Mouse (Mus musculus) midbrain, embryonic 15.5 days (tissue): ENCODE data around the gene Olfr891. TPM values are rescaled to one million over a fixed set of nuclear protein-coding genes. Genes with fewer than 3 reads are reported as not detected.
"Not testable (repeated sequence)": the region's sequence is repeated elsewhere in the genome, so short reads cannot be mapped to it uniquely, and the experiment has no call there.

ENCODE experiments used
- ATAC-seq: fragments of 200-750 bp; cut with Nextera tagmentation; replicated peaks from 2 replicates; pipeline ENCODE4 v1.8.0; 2017; ENCODE audit warnings: moderate TSS enrichment
- H3K27ac ChIP-seq: fragments of 300-500 bp; sonication (generic); 2 replicates; pipeline ENCODE4 v1.5.1; 2015; ENCODE audit warnings: mild to moderate bottlenecking, inconsistent platforms
- H3K27me3 ChIP-seq: fragments of 300-500 bp; sonication (generic); replicated peaks from 2 replicates; pipeline ENCODE4 v1.6.1; 2015; ENCODE audit warnings: inconsistent platforms
- H3K36me3 ChIP-seq: fragments of 300-500 bp; sonication (generic); replicated peaks from 2 replicates; pipeline ENCODE4 v1.6.1; 2015; ENCODE audit warnings: inconsistent platforms
- H3K4me1 ChIP-seq: fragments of 300-500 bp; sonication (generic); 2 replicates; pipeline ENCODE4 v1.6.1; 2015; ENCODE audit warnings: inconsistent platforms
- H3K4me2 ChIP-seq: fragments of 300-500 bp; sonication (generic); 2 replicates; pipeline ENCODE4 v1.6.1; 2015; ENCODE audit warnings: inconsistent platforms, mild to moderate bottlenecking, moderate library complexity
- H3K4me3 ChIP-seq: fragments of 300-500 bp; sonication (generic); 2 replicates; pipeline ENCODE4 v1.5.1; 2015; ENCODE audit warnings: mild to moderate bottlenecking, inconsistent platforms
- H3K9ac ChIP-seq: fragments of 300-500 bp; sonication (generic); 2 replicates; pipeline ENCODE4 v1.6.1; 2015; ENCODE audit warnings: mild to moderate bottlenecking, inconsistent platforms
- H3K9me3 ChIP-seq: fragments of 300-500 bp; sonication (generic); 2 replicates; pipeline ENCODE4 v1.6.1; 2016; ENCODE audit warnings: inconsistent platforms
- WGBS: fragments of 180-500 bp; shearing (Covaris S2); methylation state at CpG from one replicate; pipeline ENCODE4 v1.1.7; 2015; ENCODE audit warnings: mixed read lengths; 5-methylcytosine and 5-hydroxymethylcytosine counted together
- polyA plus RNA-seq: library from polyadenylated mRNA; unstranded; fragments of >200 nt; fragmentation: Nextera tagmentation; extraction: Ambion mirVana; gene quantifications from 2 replicates; pipeline ENCODE4 v1.2.1, GENCODE M21; 2015

Olfr891 gene
- not detected in 2 replicates for polyA plus RNA-seq

GRCm38 (mm10) chr9:38180721-38181120, at the start of gene Olfr891:
Olfr891 (minus strand) TSS chr9:38180821.
- WGBS = 88% methylated on average over 1 of the region's 1 CpGs
- Histone ChIP-seq H3K9ac (no peak within 1 kb of the TSS), H3K9me3 (0 out of 2 replicates have a peak, but pooled peaks cover 3% of the 10 kb centered on the region), H3K4me2 (no peak within 1 kb of the TSS), H3K27ac (no peak within 1 kb of the TSS), H3K4me1 (no peaks in the 10 kb centered on the region), H3K36me3 (no peaks in the 10 kb centered on the region), H3K27me3 (no peaks in the 10 kb centered on the region), H3K4me3 (no peak within 1 kb of the TSS)
- no peak for ATAC-seq

- Histone ChIP-seq H3K4me1 (no peaks in the 10 kb centered on the region), H3K4me2 (no peak within 1 kb of the TSS), H3K27me3 (no peaks in the 10 kb centered on the region), H3K36me3 (no peaks in the 10 kb centered on the region), H3K4me3 (no peak within 1 kb of the TSS), H3K27ac (no peak within 1 kb of the TSS), H3K9me3 (no peaks in the 10 kb centered on the region), H3K9ac (no peak within 1 kb of the TSS)
- ATAC-seq = no peak
These were observed 37.1 kb upstream of the Olfr891 start, which contains the start of gene Olfr894 for GRCm38 (mm10) chr9:38217755-38218154. Olfr894 (plus strand) TSS chr9:38218055.

- no peaks in the 10 kb centered on the region for H3K4me1 ChIP-seq
- no peaks in the 10 kb centered on the region for H3K36me3 ChIP-seq
- no peaks in the 10 kb centered on the region for H3K9me3 ChIP-seq
- H3K9ac ChIP-seq = no peak within 1 kb of the TSS
- H3K27me3 ChIP-seq = no peaks in the 10 kb centered on the region
- ATAC-seq = no peak
- no peak within 1 kb of the TSS for H3K27ac ChIP-seq
- no peak within 1 kb of the TSS for H3K4me3 ChIP-seq
- 79% methylated on average over 3 of the region's 3 CpGs for WGBS
- no peak within 1 kb of the TSS for H3K4me2 ChIP-seq
These were observed 27.4 kb upstream of the Olfr891 start, which contains the start of gene Olfr893 for GRCm38 (mm10) chr9:38208065-38208464. Olfr893 (plus strand) TSS chr9:38208365.

- H3K4me2 ChIP-seq, H3K36me3 ChIP-seq, H3K4me1 ChIP-seq, H3K9ac ChIP-seq, H3K27me3 ChIP-seq, ATAC-seq, H3K4me3 ChIP-seq, H3K9me3 ChIP-seq, H3K27ac ChIP-seq: not testable (repeated sequence)
- 46% methylated on average over 2 of the region's 2 CpGs for WGBS
These were observed 12.3 kb downstream of the Olfr891 start for GRCm38 (mm10) chr9:38168341-38168740.

GRCm38 (mm10) chr9:38142217-38142616, 38.4 kb downstream of the Olfr891 start, which contains the start of gene Olfr890:
Olfr890 (plus strand) TSS chr9:38142517.
- Histone ChIP-seq H3K4me1 (no peaks in the 10 kb centered on the region), H3K36me3 (no peaks in the 10 kb centered on the region), H3K4me3 (no peak within 1 kb of the TSS), H3K27me3 (no peaks in the 10 kb centered on the region), H3K9ac (no peak within 1 kb of the TSS), H3K4me2 (no peak within 1 kb of the TSS), H3K9me3 (no peaks in the 10 kb centered on the region), H3K27ac (no peak within 1 kb of the TSS)
- ATAC-seq = no peak

Other genes starting within 250 kb of the Olfr891 start
- not detected in 2 replicates for gene Olfr881, start 189.0 kb downstream of the Olfr891 start, polyA plus RNA-seq
- not detected in 2 replicates for gene Olfr883, start 155.0 kb downstream of the Olfr891 start, polyA plus RNA-seq
- gene Olfr884, start 134.3 kb downstream of the Olfr891 start, polyA plus RNA-seq = not detected in 2 replicates
- not detected in 2 replicates for gene Olfr885, start 119.5 kb downstream of the Olfr891 start, polyA plus RNA-seq
- not detected in 2 replicates for gene Olfr887, start 96.7 kb downstream of the Olfr891 start, polyA plus RNA-seq
- gene Olfr888, start 72.7 kb downstream of the Olfr891 start, polyA plus RNA-seq = not detected in 2 replicates
- 0.05 and 0.08 TPM in 2 replicates for gene Olfr889, start 65.6 kb downstream of the Olfr891 start, polyA plus RNA-seq
- not detected in 2 replicates for gene Olfr890, start 38.3 kb downstream of the Olfr891 start, polyA plus RNA-seq
- not detected in 2 replicates for gene Olfr893, start 27.5 kb upstream of the Olfr891 start, polyA plus RNA-seq
- gene Olfr894, start 37.2 kb upstream of the Olfr891 start, polyA plus RNA-seq = not detected in 2 replicates
- not detected in 2 replicates for gene Olfr143, start 72.0 kb upstream of the Olfr891 start, polyA plus RNA-seq
- not detected in 2 replicates for gene Olfr895, start 87.0 kb upstream of the Olfr891 start, polyA plus RNA-seq
- not detected in 2 replicates for gene Olfr896-ps1, start 110.3 kb upstream of the Olfr891 start, polyA plus RNA-seq
- gene Olfr25, start 148.2 kb upstream of the Olfr891 start, polyA plus RNA-seq = not detected in 2 replicates
- not detected in 2 replicates for gene Olfr898, start 167.6 kb upstream of the Olfr891 start, polyA plus RNA-seq
- gene Olfr250, start 186.1 kb upstream of the Olfr891 start, polyA plus RNA-seq = not detected in 2 replicates
- not detected in 2 replicates for gene Olfr251, start 196.3 kb upstream of the Olfr891 start, polyA plus RNA-seq
- gene Olfr147, start 220.9 kb upstream of the Olfr891 start, polyA plus RNA-seq = not detected in 2 replicates
- not detected in 2 replicates for gene Olfr901, start 248.6 kb upstream of the Olfr891 start, polyA plus RNA-seq